Mouse (Mus musculus) embryo, embryonic 10 days (tissue): ENCODE data around the gene Parvg.

Source experiments
- DNase-seq: peaks from one replicate; pipeline ENCODE4 v3.0.0-alpha.2; 2015; ENCODE audit warnings: low spot score

Gene Parvg

GRCm38 (mm10) chr15:84305333-84305732, 18.5 kb upstream of the Parvg start:
- DNase-seq, result no peak

GRCm38 (mm10) chr15:84310271-84310670, 13.6 kb upstream of the Parvg start:
- DNase-seq, result no peak

- no peak for DNase-seq
Observed at GRCm38 (mm10) chr15:84311295-84312085, 12.3 kb upstream of the Parvg start.

GRCm38 (mm10) chr15:84312878-84313565, 10.8 kb upstream of the Parvg start:
- DNase-seq, result peak; percentile 48

GRCm38 (mm10) chr15:84313566-84313878, 10.3 kb upstream of the Parvg start:
- DNase-seq, result no peak

- no peak for DNase-seq
Observed at GRCm38 (mm10) chr15:84314420-84315080, 9.3 kb upstream of the Parvg start.

GRCm38 (mm10) chr15:84315276-84316046, 8.4 kb upstream of the Parvg start:
- DNase-seq, result no peak

DNA sequence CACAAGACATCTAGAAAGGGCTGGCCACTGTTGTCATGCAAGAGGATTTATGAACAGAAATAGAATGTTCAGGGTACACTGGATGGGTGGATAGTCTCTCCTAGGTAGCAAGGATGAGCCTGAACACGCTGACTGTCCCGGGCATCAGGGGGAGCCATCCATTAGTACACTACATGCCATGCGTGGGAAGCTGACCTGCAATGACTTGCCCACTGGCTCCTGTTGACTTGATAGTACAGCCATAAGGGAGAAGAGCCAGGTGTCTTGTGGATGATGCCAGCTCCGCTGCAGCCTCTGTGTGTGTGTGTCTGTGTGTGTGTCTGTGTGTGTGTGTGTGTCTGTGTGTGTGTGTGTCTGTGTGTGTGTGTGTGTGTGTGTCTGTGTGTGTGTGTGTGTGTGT, 4.4 kb upstream of the Parvg start:
- DNase-seq, result no peak

DNA sequence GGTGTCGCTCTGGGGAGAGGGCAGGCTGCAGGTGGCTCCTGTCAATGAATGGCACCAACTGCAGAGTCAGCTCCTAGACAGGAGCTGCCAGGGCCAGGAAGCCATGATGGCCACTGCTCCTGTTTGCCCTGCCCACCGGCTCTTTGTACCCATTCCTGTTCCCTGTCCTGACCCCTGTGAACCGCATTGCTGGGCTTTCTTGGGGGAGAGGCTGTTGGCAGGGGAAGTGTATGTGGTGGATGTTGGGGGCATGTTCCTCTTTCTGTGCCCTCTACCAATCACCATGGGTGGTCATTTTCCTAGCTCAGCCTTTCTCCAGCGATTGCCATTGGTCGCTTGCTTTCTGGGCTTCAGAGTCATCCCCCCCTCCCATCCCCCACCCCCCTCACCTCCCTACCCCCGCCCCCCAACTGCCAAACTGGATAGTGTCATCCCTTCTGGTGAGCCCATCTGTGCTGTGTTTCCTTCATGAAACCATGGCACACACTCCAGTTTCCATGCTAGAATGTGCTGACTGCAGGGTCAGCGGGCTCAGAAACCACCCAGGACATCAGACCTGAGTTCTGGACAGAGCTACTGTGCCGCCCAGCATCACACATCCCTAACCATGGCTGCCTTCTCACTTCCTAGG, 2.2 kb upstream of the Parvg start:
- no peak for DNase-seq

GRCm38 (mm10) chr15:84324870-84325553, 1.2 kb downstream of the Parvg start:
- no peak for DNase-seq

- no peak for DNase-seq
Observed at GRCm38 (mm10) chr15:84325736-84326135, 1.9 kb downstream of the Parvg start.

- DNase-seq, result no peak
Observed at GRCm38 (mm10) chr15:84328870-84329269, 5.0 kb downstream of the Parvg start.

- DNase-seq, result no peak
Observed at GRCm38 (mm10) chr15:84329940-84330339, 6.1 kb downstream of the Parvg start.

DNA sequence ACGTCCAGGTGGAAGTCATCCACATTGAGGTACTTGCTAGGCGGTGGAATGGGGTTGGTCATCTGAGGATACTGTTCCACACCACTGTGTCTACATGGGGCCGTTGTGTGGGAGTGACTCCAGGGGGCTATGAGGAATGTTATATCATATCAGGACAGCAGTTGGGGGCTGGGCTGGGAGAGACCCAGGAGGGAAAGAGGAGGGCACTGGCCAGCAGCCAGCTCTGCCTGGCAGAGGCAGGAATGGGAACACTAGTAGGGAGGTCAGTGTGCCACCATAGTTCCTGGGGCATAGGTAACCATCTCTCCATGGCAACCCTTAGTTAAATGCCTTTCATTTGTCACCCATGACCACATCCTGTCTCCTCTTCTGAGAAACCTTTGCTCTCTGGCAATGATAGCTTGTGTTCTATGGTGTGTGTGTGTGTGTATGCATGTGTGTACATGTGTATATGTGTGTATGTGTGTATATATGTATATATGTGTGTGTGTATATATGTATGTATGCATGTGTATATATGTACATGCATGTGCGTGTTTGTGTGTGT, 7.3 kb downstream of the Parvg start:
- DNase-seq, result no peak

DNA sequence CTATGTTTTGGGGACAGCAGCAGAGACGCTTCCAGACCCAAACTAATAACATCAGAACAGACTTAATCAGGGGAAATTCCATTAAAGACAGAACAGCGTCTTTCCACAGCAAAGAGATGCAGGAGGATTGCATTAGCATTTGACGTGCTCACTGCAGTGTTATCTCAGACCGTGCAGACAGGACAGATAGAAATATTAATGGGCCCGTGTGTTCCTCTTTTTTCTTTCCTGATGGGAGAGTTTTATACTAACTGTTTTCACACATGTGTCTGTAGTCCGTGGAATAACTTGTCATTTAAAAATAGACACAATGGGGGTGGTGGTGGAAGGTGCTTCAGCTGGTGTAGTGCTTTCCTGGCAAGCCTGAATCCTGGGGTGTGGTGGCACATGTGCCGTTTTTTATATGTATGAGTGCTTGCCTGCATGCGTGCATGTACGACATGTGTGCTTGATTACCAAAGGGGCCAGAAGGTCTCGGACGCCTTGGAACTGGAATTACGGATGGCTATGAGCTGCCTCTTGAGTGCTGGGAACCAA, 12.5 kb downstream of the Parvg start:
- DNase-seq, result no peak

DNA sequence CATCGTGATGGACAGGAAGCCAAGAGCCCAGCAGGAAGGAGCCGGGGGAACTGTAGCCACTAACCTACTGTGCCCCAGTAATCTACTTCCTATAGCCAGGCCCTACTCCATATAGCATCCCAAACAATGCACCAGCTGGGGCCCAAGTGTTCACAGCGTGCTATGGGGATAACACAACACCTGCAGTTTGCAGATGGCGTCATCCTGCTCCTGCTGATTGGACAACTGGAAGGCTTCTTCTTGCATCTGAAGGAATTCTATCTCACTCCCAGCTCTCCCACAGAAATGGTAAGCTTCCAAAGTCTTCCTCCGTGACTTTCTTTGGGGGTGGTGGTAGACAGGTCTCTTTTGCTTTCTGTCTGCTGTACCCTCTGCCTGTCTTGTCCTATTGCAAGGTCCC, 13.8 kb downstream of the Parvg start:
- no peak for DNase-seq

DNA sequence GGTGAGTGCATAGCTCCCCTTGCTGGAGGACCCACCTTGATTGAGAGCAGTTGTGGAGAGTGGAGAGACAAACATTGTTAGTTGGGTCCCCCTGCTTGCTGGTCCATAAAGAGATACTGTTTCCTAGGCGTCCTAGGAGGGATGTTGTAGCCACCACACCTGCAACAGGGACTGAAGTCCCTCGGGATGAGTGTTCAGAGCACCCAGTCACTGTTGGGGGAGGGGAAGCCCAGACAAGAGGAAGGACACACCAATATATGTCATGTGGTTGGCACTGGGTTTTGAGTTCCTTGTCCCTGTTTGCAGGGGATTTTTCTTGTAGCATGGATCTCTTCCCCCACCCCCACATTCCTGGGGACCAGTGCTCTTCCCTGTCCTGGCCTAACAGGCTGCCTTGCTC, 17.1 kb downstream of the Parvg start:
- DNase-seq, result no peak

GRCm38 (mm10) chr15:84348769-84349168, 24.9 kb downstream of the Parvg start:
- no peak for DNase-seq

GRCm38 (mm10) chr15:84349915-84350738, 26.3 kb downstream of the Parvg start:
- DNase-seq, result peak; percentile 77

DNA sequence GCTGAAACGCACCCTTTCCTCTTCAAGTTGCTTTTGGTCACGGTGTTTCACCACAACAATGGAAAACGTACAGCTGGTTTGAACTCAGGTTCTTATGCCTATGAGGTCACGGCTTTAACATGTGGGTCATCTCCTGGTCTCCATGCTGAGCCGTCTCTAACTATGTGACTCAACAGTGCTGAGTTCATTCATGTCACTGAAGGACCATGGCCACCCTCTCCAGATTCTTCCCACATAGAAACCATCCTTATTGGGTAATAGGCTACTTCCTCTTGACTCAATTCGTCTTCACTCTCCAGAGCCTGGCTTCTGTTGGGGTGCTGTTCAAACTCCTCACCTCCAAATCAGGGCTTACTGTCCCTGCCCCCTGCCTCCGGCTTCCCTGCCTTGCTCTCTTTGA, 27.5 kb downstream of the Parvg start:
- DNase-seq, result no peak
